Comparison of ENCODE assay signal across 8 mouse cellular contexts in the genomic region with DNA sequence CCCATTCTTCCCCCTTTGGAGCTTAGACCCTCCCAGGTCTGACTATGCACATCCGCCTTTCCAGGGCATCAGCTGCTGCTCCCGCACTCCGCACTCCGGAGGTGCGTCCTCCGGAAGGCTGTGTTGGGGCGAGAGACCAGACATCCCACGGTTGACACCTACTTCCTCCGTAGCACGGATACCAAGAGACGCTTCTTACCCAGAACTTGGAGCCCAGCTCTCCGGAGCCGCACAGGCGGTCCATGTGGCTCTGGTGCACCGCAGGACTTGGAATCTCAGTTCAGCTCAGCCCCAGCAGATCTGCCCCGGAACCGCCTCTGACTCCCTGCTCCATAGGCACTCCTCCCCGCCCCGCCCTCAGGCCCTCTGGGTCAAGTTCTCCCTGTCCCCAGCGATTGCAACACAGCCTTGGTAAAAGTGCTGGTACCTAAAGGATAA. TPM values are rescaled to one million over a fixed set of nuclear protein-coding genes. Genes with fewer than 3 reads are reported as not detected.
DNase-seq lines count a peak whose midpoint lies in the region; ATAC-seq and TF ChIP-seq lines count a peak whose summit lies in the region.

A gene (minus strand): TSS at position 326 of the 438 bp plus-strand sequence.

- peak within 1 kb of the TSS; percentile 3; the same call in 1 of the 2 replicates for H3K4me3 ChIP-seq in embryonic fibroblast, embryonic 13.5 days (ENCODE audit: insufficient read depth, low read length)

- peak; percentile 37 for DNase-seq in gastrocnemius, adult 18-20 months (ENCODE audit: low spot score)
- no peak for DNase-seq in gastrocnemius, adult 8-10 months (ENCODE audit: low spot score in 2 of 2)
- DNase-seq in heart, postnatal 36 days = peak; percentile 57 to 58
- DNase-seq in large intestine, adult 2 months (ENCODE audit: low read depth, low spot score) = peak; percentile 75
- DNase-seq in thymus, postnatal 14 days = peak; percentile 48
- no peak for DNase-seq in right cerebral cortex, postnatal 36 days (ENCODE audit: low spot score in 2 of 2)

- TF ChIP-seq POLR2A in embryonic fibroblast, embryonic 13.5 days (IDR thresholded peaks at IDR 0.05; ENCODE audit: low read depth, low read length) = no peak

- no peaks in the 10 kb centered on the region; the same call in 1 of the 2 replicates for H3K4me1 ChIP-seq in embryonic fibroblast, embryonic 13.5 days (ENCODE audit: control insufficient read depth, insufficient read depth, low read length)

- ATAC-seq in megakaryocyte progenitor cell, adult 5-6 weeks (replicated peaks; ENCODE audit: poor library complexity) = peak; percentile 60

- no peak for TF ChIP-seq CTCF in embryonic fibroblast, embryonic 13.5 days (IDR thresholded peaks at IDR 0.05; ENCODE audit: borderline replicate concordance, insufficient read depth, low read length)

- intact Hi-C loops in heart, postnatal 36 days (cut with DNase I) = no loop called here

- no peak within 1 kb of the TSS for H3K27ac ChIP-seq in embryonic fibroblast, embryonic 13.5 days (ENCODE audit: insufficient read depth, low read length)

- WGBS in large intestine, adult 2 months = 7% methylated on average over 20 of the region's 20 CpGs

RNA-seq across cellular contexts. Expression of the gene that starts here (rescaled TPM):
- total RNA-seq in gastrocnemius, adult 18-20 months (2021) = under 1 TPM; 0.25 to 0.62 TPM
- under 1 TPM; 0.17 to 0.65 (median 0.36) TPM for total RNA-seq in gastrocnemius, adult 8-10 months (2022)
- polyA plus RNA-seq in embryonic fibroblast, embryonic 13.5 days (2011; ENCODE audit: insufficient read length, low read depth, missing spikeins) = 1.9 and 3.0 TPM in 2 replicates
- 1 to 10 TPM; 1.7 to 3.9 TPM for total RNA-seq in heart, postnatal 36 days (2021)
- 48.1 and 67.9 TPM in 2 replicates for polyA plus RNA-seq in large intestine, adult 2 months (2012; rRNA removed)
- 0.07 and 0.56 TPM in 2 replicates for total RNA-seq in megakaryocyte progenitor cell, adult 5-6 weeks (2015)
- 0.17 TPM in 1 of 2 replicates, not detected in the other for total RNA-seq in megakaryocyte progenitor cell, adult 5-6 weeks (2017)

Comparison
In these comparisons a context has a peak if more than half of its experiments do, and no peak if none do; other contexts are left out.
1. RNA of the gene that starts here (polyA plus RNA-seq): 48.1 to 67.9 TPM in large intestine, adult 2 months; 1.9 to 3.0 TPM in embryonic fibroblast, embryonic 13.5 days; every median in the first group is over 10 times any median in the second.
2. Peak in DNase-seq in gastrocnemius, adult 18-20 months; RNA of the gene not detected or under 1 TPM.
3. Peak in ATAC-seq in megakaryocyte progenitor cell, adult 5-6 weeks; RNA of the gene not detected or under 1 TPM.
4. DNase-seq: peak in heart, postnatal 36 days (2 of 2), large intestine, adult 2 months (single experiment) and thymus, postnatal 14 days (single experiment); none in gastrocnemius, adult 8-10 months (0 of 2) and right cerebral cortex, postnatal 36 days (0 of 2).